Mouse (Mus musculus) large intestine, adult 2 months (tissue): Measurements from ENCODE around the gene Tmem245. TPM values are rescaled to one million over a fixed set of nuclear protein-coding genes. Genes with fewer than 3 reads are reported as not detected.

Source experiments
- DNase-seq: peaks from one replicate; pipeline ENCODE4 v3.0.0-alpha.2; 2012; ENCODE audit warnings: low read depth, low spot score
- WGBS: fragments of 180-500 bp; shearing (Covaris S2); methylation state at CpG from one replicate; pipeline ENCODE4 v1.1.7; 2018; 5-methylcytosine and 5-hydroxymethylcytosine counted together
- polyA plus RNA-seq: library from polyadenylated mRNA; depleted of rRNA; stranded (reverse); fragments of >200 nt; gene quantifications from 2 replicates; pipeline ENCODE4 v1.2.3, GENCODE M21; 2012; rRNA removed

The Tmem245 gene
- polyA plus RNA-seq, 1 experiment, result 4.2 TPM

DNA sequence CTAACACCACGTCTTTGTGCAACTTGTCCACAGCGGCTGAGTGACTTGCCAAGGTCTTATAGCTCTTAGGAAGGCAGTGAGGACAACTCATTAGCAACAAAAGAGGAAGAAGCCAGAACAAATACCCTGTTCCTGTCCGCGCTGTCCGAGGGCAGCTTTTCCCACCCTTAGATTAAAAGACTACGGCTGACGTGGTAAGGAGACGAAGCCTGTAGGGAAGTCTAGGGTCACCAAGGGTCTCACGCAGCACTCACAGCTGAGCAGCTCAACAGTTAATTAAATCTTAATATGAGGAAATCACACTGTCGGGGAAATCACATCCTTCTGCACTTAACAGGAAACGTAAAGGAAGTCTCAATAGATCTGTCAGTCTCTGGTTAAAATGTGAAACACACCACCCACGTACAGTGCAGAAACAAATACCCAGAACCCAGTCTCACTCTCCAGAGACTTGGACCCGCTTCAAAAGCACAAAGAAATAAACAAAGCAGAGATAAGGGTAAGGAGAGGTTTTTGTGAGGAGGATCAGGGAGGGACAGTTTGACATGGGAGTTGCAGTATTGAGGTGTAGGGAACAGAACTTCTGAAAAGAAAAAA is 116.1 kb downstream of the Tmem245 start:
- no peak for DNase-seq
- WGBS, result 77% methylated on average over 13 of the region's 13 CpGs

DNA sequence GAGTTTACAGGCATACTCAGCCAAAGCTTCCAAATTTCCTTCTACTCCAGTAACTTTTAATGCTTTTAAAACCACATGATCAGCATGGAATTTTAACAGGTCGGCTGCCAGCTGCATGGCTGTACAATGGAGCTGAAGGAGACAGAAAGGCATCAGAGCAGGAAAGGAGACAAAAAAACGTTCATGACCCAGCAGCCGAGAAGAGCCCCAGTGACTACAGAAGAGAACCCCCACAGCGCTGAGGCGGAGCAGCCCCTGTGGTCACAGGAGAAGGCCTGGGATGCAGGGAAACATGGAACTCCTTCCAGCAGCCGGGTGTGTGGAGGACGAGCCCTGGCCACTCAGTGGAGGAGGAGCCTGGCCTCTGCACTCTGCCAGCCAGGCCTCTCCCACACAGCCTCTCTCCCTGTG is 117.7 kb downstream of the Tmem245 start:
- DNase-seq, result no peak
- 69% methylated on average over 7 of the region's 7 CpGs for WGBS

DNA sequence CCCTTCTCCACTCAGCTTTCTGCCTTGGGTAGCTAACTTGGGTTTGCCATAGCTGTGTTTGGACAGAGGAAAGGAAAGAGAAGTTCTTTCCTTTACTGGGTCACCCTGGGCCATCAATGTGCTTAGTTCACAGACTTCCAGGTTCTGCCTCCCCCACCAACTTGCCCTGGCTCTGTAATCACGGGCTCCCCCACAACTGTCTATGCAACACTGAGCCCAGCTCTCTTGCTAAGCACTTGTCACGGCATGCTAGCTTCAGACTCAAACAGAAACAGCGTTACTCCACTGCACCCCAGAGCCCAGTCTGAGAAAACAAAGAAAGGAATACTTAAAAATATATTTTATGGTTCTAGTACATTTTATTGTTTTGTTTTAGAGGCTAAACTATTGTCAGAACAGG is 118.3 kb downstream of the Tmem245 start:
- 81% methylated on average over 3 of the region's 3 CpGs for WGBS

DNA sequence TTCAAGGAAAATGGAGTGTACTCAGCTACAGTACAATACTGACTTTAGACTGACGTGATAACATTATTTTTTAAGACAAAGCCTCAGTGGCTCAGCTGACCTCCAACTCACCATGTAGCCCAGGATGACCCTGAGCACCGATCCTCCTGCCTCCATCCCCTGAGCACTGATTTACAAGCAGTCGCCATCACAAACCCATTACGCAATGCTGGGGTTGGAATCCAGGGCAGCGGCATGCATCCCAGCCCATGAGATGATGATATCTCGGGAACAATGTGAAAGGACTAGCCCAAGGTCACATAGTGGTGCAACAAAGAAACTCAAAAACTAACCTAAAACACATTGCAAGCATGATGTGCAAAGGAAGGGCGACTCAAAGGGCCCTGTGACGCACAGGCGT is 123.0 kb downstream of the Tmem245 start:
- no peak for DNase-seq
- 89% methylated on average over 9 of the region's 9 CpGs for WGBS

More for the DNA sequence above, 118.3 kb downstream of the Tmem245 start:
- no peak for DNase-seq

DNA sequence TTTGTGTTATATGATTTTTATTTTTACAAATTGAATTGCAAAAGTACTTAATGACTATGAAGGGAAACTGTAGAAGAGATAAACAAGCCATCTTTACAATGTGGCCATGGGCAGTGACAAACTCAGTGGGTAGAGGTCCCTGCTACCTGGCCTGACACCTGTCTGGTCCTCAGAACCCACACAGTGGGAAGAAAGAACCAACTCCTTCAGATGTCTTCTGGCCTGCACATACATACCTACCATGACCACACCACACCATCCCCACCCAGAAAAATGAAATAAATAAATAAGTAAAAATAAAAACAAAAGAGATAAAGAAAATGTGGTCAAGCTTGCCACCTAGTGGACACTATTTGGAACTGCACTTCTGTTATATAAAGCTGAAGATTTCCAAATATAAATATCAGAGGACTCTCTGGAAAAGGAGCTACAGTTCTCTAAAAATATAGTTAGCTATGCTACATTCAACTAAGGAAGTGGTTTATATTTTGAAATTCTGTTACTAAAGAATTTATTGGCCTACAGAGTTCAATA is 127.2 kb downstream of the Tmem245 start:
- no peak for DNase-seq

Other genes with a start within 250 kb of the Tmem245 start
- not detected in 2 replicates for gene Gm26657, start 207.4 kb downstream of the Tmem245 start, polyA plus RNA-seq
- gene Actl7b, start 206.0 kb downstream of the Tmem245 start, polyA plus RNA-seq, result 0.12 TPM in 1 of 2 replicates, not detected in the other
- not detected in 2 replicates for gene Actl7a, start 204.0 kb downstream of the Tmem245 start, polyA plus RNA-seq
- gene Elp1, start 145.1 kb downstream of the Tmem245 start, polyA plus RNA-seq, result 8.6 and 8.7 TPM in 2 replicates
- gene Fam206a, start 145.1 kb downstream of the Tmem245 start, polyA plus RNA-seq, result 3.3 and 3.6 TPM in 2 replicates
- gene Ctnnal1, start 82.2 kb downstream of the Tmem245 start, polyA plus RNA-seq, result 4.7 and 6.0 TPM in 2 replicates
- gene Frrs1l, start 43.0 kb upstream of the Tmem245 start, polyA plus RNA-seq, result 0.04 and 0.07 TPM in 2 replicates
- gene Epb41l4b, start 196.0 kb upstream of the Tmem245 start, polyA plus RNA-seq, result 107 and 133 TPM in 2 replicates